Mouse (Mus musculus) mesoderm, embryonic 11.5 days (tissue): ENCODE results near the gene Prm1.

Source experiments
- DNase-seq: peaks from one replicate; pipeline ENCODE4 v3.0.0-alpha.2; 2012; ENCODE audit warnings: low read depth, low spot score

Prm1 gene

DNA sequence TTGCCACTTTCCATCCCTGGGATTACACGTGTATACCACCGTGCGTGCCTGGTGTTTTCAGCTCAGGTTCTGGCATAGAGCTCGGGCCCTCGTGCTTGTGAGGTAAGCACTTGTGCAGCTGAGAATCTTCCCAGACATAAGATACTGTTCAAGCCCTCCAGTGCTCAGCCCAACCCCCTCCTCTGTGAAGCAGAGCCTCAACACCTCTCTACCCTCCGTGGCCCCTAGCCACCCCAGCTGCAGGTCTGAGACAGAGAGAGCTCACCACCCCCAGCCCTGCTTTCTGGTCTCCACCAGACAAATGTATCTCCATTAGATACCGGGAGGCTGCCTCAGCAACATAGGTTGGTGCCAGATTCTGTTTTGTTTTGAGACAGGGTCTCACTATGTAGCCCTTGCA is 56.4 kb downstream of the Prm1 start:
- no peak for DNase-seq
